Mouse (Mus musculus) retina, postnatal 7 days (tissue): ENCODE data around the gene Wfikkn1.

ENCODE experiments used
- DNase-seq: peaks from one replicate; pipeline ENCODE4 v3.0.0-alpha.2; 2012; ENCODE audit warnings: low read depth, low spot score

The Wfikkn1 gene

GRCm38 (mm10) chr17:25868601-25869191 lies 12.0 kb downstream of the Wfikkn1 start, which contains the start of gene Mcrip2:
Gene Mcrip2 (minus strand): TSS chr17:25868764.
- DNase-seq = no peak

- DNase-seq = no peak
Measured at GRCm38 (mm10) chr17:25867836-25868600, 12.6 kb downstream of the Wfikkn1 start.

GRCm38 (mm10) chr17:25867509-25867835 lies 13.2 kb downstream of the Wfikkn1 start:
- no peak for DNase-seq

- no peak for DNase-seq
Measured at GRCm38 (mm10) chr17:25866172-25866571, 14.5 kb downstream of the Wfikkn1 start.

GRCm38 (mm10) chr17:25865288-25865687 lies 15.4 kb downstream of the Wfikkn1 start:
- DNase-seq = no peak

DNA sequence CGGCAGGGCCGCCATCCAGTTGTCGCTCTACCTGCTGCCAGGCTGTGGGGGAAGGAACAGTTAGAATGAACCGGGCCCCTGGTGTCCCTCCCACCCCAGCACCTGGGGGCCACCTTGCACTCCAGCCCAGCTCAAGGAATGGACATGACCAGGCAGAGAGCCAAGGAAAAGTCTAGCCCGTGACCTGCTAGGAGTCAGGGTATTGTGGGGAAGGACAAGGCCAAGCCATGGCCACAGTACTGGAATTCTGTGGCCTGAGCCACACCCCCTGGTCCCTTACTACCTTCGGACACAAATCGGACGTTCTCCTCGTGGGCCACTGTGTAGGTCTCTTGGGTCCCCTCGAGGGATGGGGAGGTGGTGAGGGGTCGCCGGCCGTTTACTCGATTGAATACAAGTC lies 16.3 kb downstream of the Wfikkn1 start:
- DNase-seq = no peak

- no peak for DNase-seq
Measured at GRCm38 (mm10) chr17:25863681-25864080, 17.0 kb downstream of the Wfikkn1 start.

- no peak for DNase-seq
Measured at GRCm38 (mm10) chr17:25861704-25862612, 18.7 kb downstream of the Wfikkn1 start.

- DNase-seq = peak; percentile 83
Measured at GRCm38 (mm10) chr17:25860832-25861703, 19.6 kb downstream of the Wfikkn1 start, which contains the start of gene Wdr90. Gene Wdr90 (minus strand): TSS chr17:25861501.

- DNase-seq = no peak
Measured at GRCm38 (mm10) chr17:25860229-25860628, 20.4 kb downstream of the Wfikkn1 start.

- peak; percentile 91 for DNase-seq
Measured at GRCm38 (mm10) chr17:25844396-25844901, 36.2 kb downstream of the Wfikkn1 start, which contains the start of gene Rhot2. Gene Rhot2 (minus strand): TSS chr17:25844851.

DNA sequence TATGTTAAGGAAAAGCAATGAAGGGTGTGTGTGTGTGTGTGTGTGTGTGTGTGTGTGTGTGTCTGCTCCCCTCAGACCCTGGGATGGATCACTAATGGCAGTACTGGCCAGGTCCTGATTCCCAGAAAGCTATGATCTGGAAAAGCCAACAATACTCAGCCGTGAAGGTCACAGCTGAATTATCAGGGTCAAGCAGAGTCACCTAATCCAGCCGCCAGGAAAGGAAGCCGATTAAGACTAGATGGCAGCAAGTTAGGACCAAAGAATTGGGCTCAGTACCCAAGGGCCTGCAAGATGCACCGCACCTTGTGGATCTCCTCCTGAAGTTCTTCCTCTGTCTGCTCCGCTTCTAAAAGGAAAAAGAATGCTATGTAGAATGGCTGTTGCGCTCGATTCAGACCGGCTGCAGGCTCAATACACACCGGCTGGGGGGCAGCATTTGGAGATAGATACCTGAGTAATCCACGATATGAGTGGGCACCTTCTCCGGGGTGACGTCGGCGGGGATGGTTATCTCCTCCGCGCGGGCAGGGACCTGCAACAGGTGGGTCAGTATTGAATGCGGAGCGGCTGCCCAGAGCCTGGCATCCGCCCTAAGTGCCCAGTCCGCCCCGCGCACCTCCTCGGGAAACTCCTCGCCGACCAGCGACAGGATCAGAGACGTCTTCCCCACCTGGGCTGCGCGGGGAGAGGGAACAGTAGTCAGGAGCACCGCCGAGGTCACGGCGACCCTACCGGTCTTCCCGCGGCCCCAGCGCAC lies 36.8 kb downstream of the Wfikkn1 start:
- no peak for DNase-seq

GRCm38 (mm10) chr17:25843122-25843521 lies 37.5 kb downstream of the Wfikkn1 start:
- DNase-seq = no peak

GRCm38 (mm10) chr17:25842509-25842908 lies 38.1 kb downstream of the Wfikkn1 start:
- no peak for DNase-seq

GRCm38 (mm10) chr17:25841117-25841880 lies 39.4 kb downstream of the Wfikkn1 start, which contains the start of gene Gm20683:
Gene Gm20683 (minus strand): TSS chr17:25841763.
- no peak for DNase-seq

DNA sequence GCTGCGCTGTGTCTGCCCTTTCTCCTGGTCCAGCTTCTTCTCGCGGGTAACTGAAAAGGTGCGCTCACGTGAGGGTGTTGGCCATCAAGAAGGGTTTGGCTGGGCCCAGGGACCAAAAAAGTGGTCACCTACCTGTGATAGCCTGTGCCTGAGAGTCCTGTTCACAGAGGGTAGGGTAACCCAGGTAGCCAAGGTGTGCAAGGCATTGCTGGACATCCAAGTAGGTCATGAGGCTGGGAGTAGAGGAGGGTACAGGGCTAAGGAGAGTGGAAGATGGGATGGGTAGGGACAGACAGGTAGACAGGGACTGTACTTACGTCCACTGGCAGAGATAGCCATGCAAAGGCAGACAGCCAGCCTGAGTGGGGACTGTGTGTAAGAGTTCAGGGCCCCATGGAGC lies 40.1 kb downstream of the Wfikkn1 start:
- DNase-seq = no peak

DNA sequence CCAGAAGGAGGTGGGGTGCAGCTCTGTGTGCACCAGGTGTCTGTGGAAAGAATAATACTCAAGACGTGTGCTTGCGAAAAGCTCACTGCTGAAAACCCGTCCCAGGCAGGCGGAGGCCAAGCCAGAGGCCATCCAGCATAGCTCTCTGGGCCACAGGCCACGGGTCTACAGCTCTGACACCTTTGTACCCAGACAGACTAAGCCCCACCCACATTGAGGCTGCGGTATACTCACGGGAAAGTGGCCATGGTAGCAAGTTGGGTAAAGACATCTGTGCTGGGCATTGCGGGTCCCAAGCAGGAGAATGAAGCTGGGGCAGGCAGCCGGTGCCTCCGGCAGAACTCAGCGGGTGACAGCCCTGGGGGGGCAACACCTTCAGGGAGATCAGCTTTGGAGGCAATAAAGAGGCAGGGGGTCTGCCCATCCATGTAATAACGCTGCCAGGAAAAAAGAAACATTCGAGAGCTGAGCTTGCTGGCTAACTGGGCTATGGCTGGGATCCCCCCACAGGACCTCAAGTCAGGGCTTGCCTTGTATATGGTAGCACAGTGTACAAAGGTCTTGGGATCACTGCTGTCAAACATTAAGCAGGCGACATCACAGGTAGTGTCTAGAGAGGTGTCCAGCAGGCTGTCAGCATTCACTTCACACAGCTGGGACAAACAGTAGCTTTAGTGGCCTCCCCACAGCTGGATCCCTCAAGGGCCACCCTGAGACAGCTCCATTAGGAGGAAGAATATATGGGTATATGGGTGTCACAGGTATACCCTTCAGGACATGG lies 41.0 kb downstream of the Wfikkn1 start:
- no peak for DNase-seq

DNA sequence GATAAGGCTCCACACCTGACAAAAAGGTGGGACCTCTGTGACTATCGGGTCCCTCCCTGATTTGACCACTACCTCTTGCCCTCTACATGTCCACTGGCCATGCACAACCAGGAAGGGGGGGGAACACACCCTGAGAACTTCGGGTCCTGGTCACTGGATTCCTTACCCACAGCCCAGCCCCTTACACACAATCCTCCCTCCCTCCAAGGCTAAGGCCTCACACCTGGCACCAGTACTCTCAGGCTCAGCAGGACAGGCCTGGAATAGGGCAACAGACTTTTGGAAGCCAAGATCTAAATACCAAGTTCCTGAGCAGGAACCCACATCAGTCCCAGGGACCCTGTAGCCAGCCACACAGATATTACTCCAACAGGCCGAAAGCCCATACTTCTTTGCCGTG lies 41.8 kb downstream of the Wfikkn1 start:
- DNase-seq = no peak

DNA sequence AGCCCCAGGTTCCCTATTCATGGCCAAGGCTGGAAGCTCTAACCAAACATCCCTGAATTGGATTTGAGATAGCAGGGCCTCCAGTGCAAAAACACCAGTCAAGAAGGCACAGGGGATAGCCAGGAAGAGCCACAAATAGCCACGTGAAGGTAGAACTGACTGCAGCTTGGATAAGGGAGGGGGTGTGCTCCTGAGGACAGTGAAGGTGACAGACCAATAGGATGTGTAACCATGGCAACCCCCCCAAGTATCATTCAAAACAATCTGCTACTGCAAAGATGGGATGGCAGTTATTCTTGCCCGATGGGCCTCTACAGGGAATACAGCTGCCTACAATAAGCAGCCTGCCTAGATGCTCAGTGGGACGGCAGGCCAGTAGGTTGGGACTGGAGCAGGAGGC lies 43.1 kb downstream of the Wfikkn1 start:
- DNase-seq = no peak
